Mouse (Mus musculus): ENCODE results near the gene Oosp2.

Gene Oosp2

DNA sequence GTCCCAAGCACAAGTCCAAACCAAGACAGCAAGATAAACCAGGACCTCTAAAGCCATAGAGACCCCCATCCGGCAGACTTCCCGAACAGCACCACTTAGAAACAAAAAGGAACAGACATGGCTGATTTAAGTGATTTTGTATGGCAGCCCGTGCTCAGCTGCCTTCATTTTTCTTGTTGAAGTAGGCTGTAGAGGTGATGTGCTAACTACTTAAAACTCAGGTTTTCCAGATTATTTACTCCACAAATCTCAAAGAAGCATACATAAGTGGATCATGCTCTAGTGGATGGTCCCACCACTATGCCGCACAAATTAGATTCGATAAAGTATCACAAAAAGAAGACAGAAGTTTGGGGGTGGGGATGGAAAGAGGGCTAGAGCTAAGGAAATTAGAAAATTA, at the start of gene Oosp2:
Gene Oosp2, minus strand, starts transcription at position 101 of the 400 bp plus-strand sequence.
- no peak for DNase-seq (ENCODE audit: low read depth, low spot score)

DNA sequence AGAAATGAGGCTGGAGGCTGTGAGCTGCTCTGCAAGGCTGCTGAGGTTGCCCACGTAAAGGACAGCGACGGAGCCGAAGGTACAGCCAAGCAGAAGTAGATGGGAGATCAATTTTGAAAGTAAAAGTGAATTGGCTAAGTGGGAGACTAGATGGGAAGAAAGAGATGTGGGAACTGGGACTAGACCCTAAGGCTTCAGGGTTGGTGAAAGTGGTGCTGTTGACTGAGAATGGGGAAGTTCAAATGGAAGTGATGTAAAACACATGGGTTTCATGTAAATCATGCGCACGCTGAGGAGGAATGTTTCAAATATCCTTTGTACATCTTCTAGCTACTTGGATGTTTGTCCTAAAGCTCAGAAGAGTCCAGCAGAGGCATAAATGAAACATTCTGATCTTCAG, 38.0 kb upstream of the Oosp2 start:
- DNase-seq (ENCODE audit: low read depth, low spot score), result no peak

GRCm38 (mm10) chr19:11696755-11697154, 36.4 kb upstream of the Oosp2 start, which contains the start of gene Oosp3:
Oosp3 (plus strand) TSS chr19:11697055.
- no peak for DNase-seq (ENCODE audit: low read depth, low spot score)

GRCm38 (mm10) chr19:11691454-11691853, 31.1 kb upstream of the Oosp2 start:
- DNase-seq (ENCODE audit: low read depth, low spot score), result no peak

DNA sequence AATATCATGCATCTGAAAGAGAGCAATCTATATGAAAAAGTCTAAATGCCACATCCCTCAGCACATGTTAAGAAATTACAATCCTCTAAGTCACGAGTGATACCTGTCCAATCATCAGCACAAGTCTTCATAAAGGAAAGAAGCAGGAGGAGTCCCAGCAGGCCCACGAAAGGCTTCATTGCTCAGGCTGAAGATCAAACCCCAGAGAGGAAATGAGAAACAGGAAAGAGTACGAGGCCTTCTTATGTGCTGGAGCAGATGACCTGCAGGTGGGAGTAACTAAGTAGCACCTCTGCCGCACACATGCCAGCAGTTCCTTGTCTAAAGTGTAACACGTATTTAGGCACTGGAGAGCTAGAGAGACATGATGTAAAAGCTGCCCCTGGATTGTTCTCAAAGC, 30.5 kb upstream of the Oosp2 start, which contains the start of gene Oosp1:
Gene Oosp1, minus strand, starts transcription at position 312 of the 400 bp plus-strand sequence.
- no peak for DNase-seq (ENCODE audit: low read depth, low spot score)

GRCm38 (mm10) chr19:11661562-11661961, 1.2 kb upstream of the Oosp2 start:
- no peak for DNase-seq (ENCODE audit: low read depth, low spot score)

DNA sequence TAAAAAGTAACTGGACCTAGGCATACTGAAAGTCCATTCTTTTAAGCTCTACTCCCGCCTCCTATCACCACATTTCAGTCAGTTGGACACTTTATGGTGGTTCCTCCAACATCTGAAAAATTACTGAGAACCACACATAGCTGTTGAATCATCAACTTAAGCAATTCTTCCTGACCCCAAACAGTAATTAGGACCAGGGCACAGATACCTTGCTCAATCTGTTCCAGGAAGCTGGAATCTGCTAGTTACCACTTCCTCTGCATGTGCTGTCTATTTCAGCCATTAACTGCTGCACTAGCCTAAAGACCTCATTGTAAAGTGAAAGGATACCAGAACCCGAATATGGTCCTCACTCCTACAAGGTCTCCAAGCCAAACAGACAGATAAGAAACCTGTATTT, 1.2 kb downstream of the Oosp2 start:
- DNase-seq (ENCODE audit: low read depth, low spot score), result no peak

- DNase-seq (ENCODE audit: low read depth, low spot score), result no peak
Observed at GRCm38 (mm10) chr19:11649564-11649963, 10.8 kb downstream of the Oosp2 start.

- no peak for DNase-seq (ENCODE audit: low read depth, low spot score)
Observed at GRCm38 (mm10) chr19:11646166-11646565, 14.2 kb downstream of the Oosp2 start.

DNA sequence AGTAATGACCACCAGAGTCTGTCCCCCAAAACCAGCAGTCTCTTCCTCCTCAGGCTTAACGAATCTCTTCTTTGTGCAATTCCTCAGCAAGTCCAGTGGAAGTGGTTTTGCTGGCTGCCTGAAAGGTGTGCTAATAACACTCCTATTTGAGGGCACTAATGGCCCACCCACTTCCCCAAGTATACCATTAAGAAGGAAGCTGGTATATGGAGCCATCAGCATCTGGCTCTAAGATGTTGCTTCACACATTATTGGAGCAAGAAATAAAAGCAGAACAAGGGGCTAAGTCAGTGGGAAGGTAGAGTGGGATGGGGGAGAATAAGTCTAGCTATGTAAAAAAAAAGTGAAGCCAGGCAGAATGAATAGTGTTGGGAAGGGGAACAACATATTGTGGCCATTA, 19.6 kb downstream of the Oosp2 start, which contains the start of gene Ms4a3:
Gene Ms4a3, minus strand, starts transcription at position 120 of the 400 bp plus-strand sequence.
- no peak for DNase-seq (ENCODE audit: low read depth, low spot score)

DNA sequence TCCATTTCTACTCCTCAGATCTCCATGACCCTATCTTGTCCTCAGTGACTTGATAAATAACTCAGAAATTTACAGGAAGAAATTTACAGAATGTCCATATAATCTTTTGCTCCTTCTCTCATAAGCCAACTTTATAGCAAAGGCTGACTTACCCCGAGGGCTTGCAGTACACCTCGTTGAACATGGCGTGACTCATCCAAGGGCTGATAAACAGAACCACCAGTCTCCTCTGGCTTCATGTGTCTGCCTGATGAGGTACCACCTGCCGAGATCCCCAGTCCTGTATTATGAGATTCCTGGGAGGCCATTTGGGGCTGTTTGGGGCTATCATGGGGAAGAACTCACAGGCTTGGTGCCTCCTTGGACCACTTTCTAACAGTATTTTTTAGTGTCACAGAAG, 21.3 kb downstream of the Oosp2 start:
- no peak for DNase-seq (ENCODE audit: low read depth, low spot score)

- DNase-seq (ENCODE audit: low read depth, low spot score), result no peak
Observed at GRCm38 (mm10) chr19:11635572-11635971, 24.8 kb downstream of the Oosp2 start.

- no peak for DNase-seq (ENCODE audit: low read depth, low spot score)
Observed at GRCm38 (mm10) chr19:11634330-11634729, 26.0 kb downstream of the Oosp2 start.

GRCm38 (mm10) chr19:11633732-11634131, 26.6 kb downstream of the Oosp2 start:
- no peak for DNase-seq (ENCODE audit: low read depth, low spot score)

DNA sequence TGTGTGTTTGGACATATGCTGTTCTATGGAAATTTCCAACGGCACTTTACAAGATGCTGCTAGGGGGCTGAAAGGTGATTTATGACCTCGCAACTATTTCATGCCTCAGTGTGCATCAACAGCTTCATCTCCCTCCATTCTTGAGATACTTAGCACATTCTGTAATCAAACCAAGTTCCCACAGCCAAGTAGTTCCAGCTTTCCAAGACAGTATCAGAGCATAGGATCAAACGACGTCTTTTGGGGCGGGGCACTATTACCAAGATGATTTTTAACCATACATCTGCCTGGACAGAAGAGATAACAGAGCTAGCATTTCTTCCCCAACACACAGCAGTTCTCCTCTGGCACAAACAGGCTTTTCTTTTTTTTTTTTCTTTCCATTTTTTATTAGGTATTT, 35.1 kb downstream of the Oosp2 start:
- no peak for DNase-seq (ENCODE audit: low read depth, low spot score)

- DNase-seq (ENCODE audit: low read depth, low spot score), result no peak
Observed at GRCm38 (mm10) chr19:11624800-11625199, 35.6 kb downstream of the Oosp2 start.

DNA sequence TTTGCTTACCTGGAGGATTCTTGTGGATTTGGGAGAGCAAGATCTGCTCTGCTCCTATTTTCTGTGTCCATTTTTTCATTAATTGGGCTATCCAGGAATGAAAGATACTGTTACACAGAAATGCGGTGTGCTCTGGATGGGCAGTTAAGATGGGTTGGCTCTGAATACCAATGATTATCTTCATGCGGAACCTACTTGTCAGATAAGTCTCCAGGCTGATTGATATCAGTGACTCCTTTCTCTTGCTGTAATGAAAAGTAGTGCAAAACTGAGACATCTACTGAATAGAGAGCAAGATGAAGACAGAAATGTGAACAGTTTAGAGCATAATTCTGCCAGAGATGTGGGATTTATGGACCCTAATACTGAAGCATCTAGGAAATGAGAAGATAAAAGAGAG, 36.8 kb downstream of the Oosp2 start, which contains the start of gene Ms4a2:
Gene Ms4a2, minus strand, starts transcription at position 169 of the 400 bp plus-strand sequence.
- DNase-seq (ENCODE audit: low read depth, low spot score), result no peak

DNA sequence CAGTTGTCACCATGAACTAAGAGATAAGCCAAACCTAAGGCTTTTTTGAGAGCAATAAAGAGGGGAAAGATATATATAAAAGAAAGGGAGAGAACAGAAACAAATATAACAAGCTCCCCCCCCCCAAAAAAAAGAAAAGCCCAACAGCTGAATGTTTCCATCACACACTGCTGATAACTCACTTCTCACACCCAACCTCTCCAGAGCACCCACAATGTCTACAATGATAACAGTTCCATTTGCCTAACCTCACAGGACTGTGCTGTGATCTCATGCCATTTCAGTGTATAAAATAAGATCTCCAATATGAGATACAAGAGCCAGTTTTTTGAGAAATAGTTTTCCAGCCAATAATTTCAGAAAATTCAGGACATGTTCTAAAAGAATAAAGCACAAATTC, 42.4 kb downstream of the Oosp2 start:
- no peak for DNase-seq (ENCODE audit: low read depth, low spot score)

DNA sequence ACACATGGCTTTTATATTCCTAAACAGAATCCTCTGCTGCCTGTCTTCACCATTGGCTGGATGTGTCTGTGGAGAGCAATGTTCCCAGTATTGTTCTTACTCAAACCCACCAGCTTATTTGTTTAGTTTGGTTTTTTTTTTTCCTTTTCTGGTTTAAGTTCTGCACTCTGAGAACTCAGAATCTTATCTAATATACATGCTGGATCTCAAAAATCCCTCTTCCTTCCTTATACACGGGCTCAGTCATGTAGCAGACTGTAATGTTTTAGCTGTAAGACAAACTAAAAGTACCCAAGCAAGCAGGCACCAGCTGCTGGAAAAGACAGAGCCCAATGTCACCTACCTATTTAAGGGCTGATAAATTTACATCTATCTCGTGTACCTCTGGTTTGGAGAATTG, 45.6 kb downstream of the Oosp2 start:
- DNase-seq (ENCODE audit: low read depth, low spot score), result no peak

- no peak for DNase-seq (ENCODE audit: low read depth, low spot score)
Observed at GRCm38 (mm10) chr19:11613776-11614443, 46.4 kb downstream of the Oosp2 start.

- no peak for DNase-seq (ENCODE audit: low read depth, low spot score)
Observed at GRCm38 (mm10) chr19:11613084-11613483, 47.3 kb downstream of the Oosp2 start.

DNA sequence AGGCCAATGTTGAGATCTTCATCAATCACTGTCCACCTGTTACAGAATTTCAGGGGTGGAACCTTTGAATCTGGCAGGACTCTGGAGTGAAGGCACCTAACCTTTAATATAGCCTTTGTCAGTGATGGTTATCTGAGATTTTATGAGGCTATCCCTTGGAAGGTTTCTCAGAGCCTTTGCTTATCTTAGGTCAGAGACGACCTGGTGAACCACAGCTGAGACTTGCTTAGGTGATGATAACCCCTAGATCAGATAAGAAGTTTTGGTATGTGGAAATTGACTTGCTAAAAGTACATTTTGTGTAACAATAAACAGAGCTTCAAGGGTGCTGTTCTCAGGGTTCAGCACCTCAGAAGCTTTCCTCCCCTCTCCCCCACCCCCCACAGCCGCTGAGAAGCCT, 48.1 kb downstream of the Oosp2 start:
- DNase-seq (ENCODE audit: low read depth, low spot score), result no peak

GRCm38 (mm10) chr19:11611541-11611945, 48.8 kb downstream of the Oosp2 start:
- peak; percentile 75 for DNase-seq (ENCODE audit: low read depth, low spot score)

- peak; percentile 43 for DNase-seq (ENCODE audit: low read depth, low spot score)
Observed at GRCm38 (mm10) chr19:11608172-11608571, 52.2 kb downstream of the Oosp2 start.

All from brain, adult 2 months (tissue).